Mouse (Mus musculus): ENCODE data around the gene Crhr2. TPM values are rescaled to one million over a fixed set of nuclear protein-coding genes. Genes with fewer than 3 reads are reported as not detected.

Crhr2 gene
- polyA plus RNA-seq, 1 experiment from 2014 or later, result 0.10 TPM

- Histone ChIP-seq H3K27ac (ENCODE audit: low read depth, low read length) (no peak overlapping the region), H3K9me3 (ENCODE audit: control insufficient read depth) (no peaks in the 10 kb centered on the region), H3K4me2 (replicated peaks; ENCODE audit: low read depth) (no peak overlapping the region), H3K36me3 (ENCODE audit: control insufficient read depth, insufficient read depth) (peaks cover 77% of the 10 kb centered on the region), H3K4me1 (replicated peaks; ENCODE audit: control insufficient read depth, insufficient read depth, low read length) (no peaks in the 10 kb centered on the region), H3K4me3 (ENCODE audit: low read depth, low read length) (no peak overlapping the region), H3K9ac (ENCODE audit: low read depth, low read length) (no peak overlapping the region), H3K27me3 (replicated peaks; ENCODE audit: control insufficient read depth, insufficient read depth, low read length) (no peaks in the 10 kb centered on the region)
- 78% methylated on average over 9 of the region's 9 CpGs for WGBS
- TF ChIP-seq CTCF (IDR thresholded peaks at IDR 0.05; ENCODE audit: low read depth), result no peak
- ATAC-seq, result no peak
Measured at GRCm38 (mm10) chr6:55063793-55064476, 68.9 kb downstream of the Crhr2 start.

GRCm38 (mm10) chr6:55062200-55062599 lies 70.6 kb downstream of the Crhr2 start:
- WGBS, result 79% methylated on average over 5 of the region's 5 CpGs

GRCm38 (mm10) chr6:55061328-55061727 lies 71.5 kb downstream of the Crhr2 start:
- Histone ChIP-seq H3K27ac (ENCODE audit: low read depth, low read length) (no peak overlapping the region), H3K4me1 (replicated peaks; ENCODE audit: control insufficient read depth, insufficient read depth, low read length) (no peaks in the 10 kb centered on the region), H3K9ac (ENCODE audit: low read depth, low read length) (no peak overlapping the region), H3K27me3 (replicated peaks; ENCODE audit: control insufficient read depth, insufficient read depth, low read length) (no peaks in the 10 kb centered on the region), H3K36me3 (ENCODE audit: control insufficient read depth, insufficient read depth) (peaks cover 74% of the 10 kb centered on the region), H3K9me3 (ENCODE audit: control insufficient read depth) (no peaks in the 10 kb centered on the region), H3K4me3 (ENCODE audit: low read depth, low read length) (no peak overlapping the region), H3K4me2 (replicated peaks; ENCODE audit: low read depth) (no peak overlapping the region)
- no peak for TF ChIP-seq CTCF (IDR thresholded peaks at IDR 0.05; ENCODE audit: low read depth)
- WGBS, result 90% methylated on average over 11 of the region's 11 CpGs
- ATAC-seq, result no peak

More at GRCm38 (mm10) chr6:55062200-55062599, 70.6 kb downstream of the Crhr2 start:
- Histone ChIP-seq H3K4me1 (replicated peaks; ENCODE audit: control insufficient read depth, insufficient read depth, low read length) (no peaks in the 10 kb centered on the region), H3K4me3 (ENCODE audit: low read depth, low read length) (no peak overlapping the region), H3K9ac (ENCODE audit: low read depth, low read length) (no peak overlapping the region), H3K36me3 (ENCODE audit: control insufficient read depth, insufficient read depth) (peaks cover 73% of the 10 kb centered on the region), H3K9me3 (ENCODE audit: control insufficient read depth) (no peaks in the 10 kb centered on the region), H3K27me3 (replicated peaks; ENCODE audit: control insufficient read depth, insufficient read depth, low read length) (no peaks in the 10 kb centered on the region), H3K4me2 (replicated peaks; ENCODE audit: low read depth) (no peak overlapping the region), H3K27ac (ENCODE audit: low read depth, low read length) (no peak overlapping the region)
- ATAC-seq, result no peak
- no peak for TF ChIP-seq CTCF (IDR thresholded peaks at IDR 0.05; ENCODE audit: low read depth)

- Histone ChIP-seq H3K27ac (ENCODE audit: low read depth, low read length) (no peak overlapping the region), H3K9me3 (ENCODE audit: control insufficient read depth) (no peaks in the 10 kb centered on the region), H3K4me1 (replicated peaks; ENCODE audit: control insufficient read depth, insufficient read depth, low read length) (no peaks in the 10 kb centered on the region), H3K4me3 (ENCODE audit: low read depth, low read length) (no peak overlapping the region), H3K4me2 (replicated peaks; ENCODE audit: low read depth) (no peak overlapping the region), H3K36me3 (ENCODE audit: control insufficient read depth, insufficient read depth) (peaks cover 74% of the 10 kb centered on the region), H3K9ac (ENCODE audit: low read depth, low read length) (no peak overlapping the region), H3K27me3 (replicated peaks; ENCODE audit: control insufficient read depth, insufficient read depth, low read length) (no peaks in the 10 kb centered on the region)
- WGBS, result 88% methylated on average over 7 of the region's 7 CpGs
- no peak for TF ChIP-seq CTCF (IDR thresholded peaks at IDR 0.05; ENCODE audit: low read depth)
- no peak for ATAC-seq
Measured at GRCm38 (mm10) chr6:55060241-55060825, 72.5 kb downstream of the Crhr2 start.

GRCm38 (mm10) chr6:55057427-55057826 lies 75.4 kb downstream of the Crhr2 start:
- no peak overlapping the region for H3K4me3 ChIP-seq (ENCODE audit: low read depth, low read length)
- WGBS, result 94% methylated on average over 3 of the region's 3 CpGs
- peaks cover 70% of the 10 kb centered on the region for H3K36me3 ChIP-seq (ENCODE audit: control insufficient read depth, insufficient read depth)
- no peak overlapping the region for H3K4me2 ChIP-seq (replicated peaks; ENCODE audit: low read depth)
- no peak overlapping the region for H3K9ac ChIP-seq (ENCODE audit: low read depth, low read length)
- no peaks in the 10 kb centered on the region for H3K27me3 ChIP-seq (replicated peaks; ENCODE audit: control insufficient read depth, insufficient read depth, low read length)
- no peaks in the 10 kb centered on the region for H3K4me1 ChIP-seq (replicated peaks; ENCODE audit: control insufficient read depth, insufficient read depth, low read length)
- no peaks in the 10 kb centered on the region for H3K9me3 ChIP-seq (ENCODE audit: control insufficient read depth)
- ATAC-seq, result no peak
- no peak overlapping the region for H3K27ac ChIP-seq (ENCODE audit: low read depth, low read length)
- no peak for TF ChIP-seq CTCF (IDR thresholded peaks at IDR 0.05; ENCODE audit: low read depth)

GRCm38 (mm10) chr6:55054491-55054890 lies 78.3 kb downstream of the Crhr2 start:
- H3K9ac ChIP-seq (ENCODE audit: low read depth, low read length), result no peak overlapping the region
- H3K36me3 ChIP-seq (ENCODE audit: control insufficient read depth, insufficient read depth), result peaks cover 70% of the 10 kb centered on the region
- no peak for TF ChIP-seq CTCF (IDR thresholded peaks at IDR 0.05; ENCODE audit: low read depth)
- no peaks in the 10 kb centered on the region for H3K27me3 ChIP-seq (replicated peaks; ENCODE audit: control insufficient read depth, insufficient read depth, low read length)
- no peaks in the 10 kb centered on the region for H3K4me1 ChIP-seq (replicated peaks; ENCODE audit: control insufficient read depth, insufficient read depth, low read length)
- H3K9me3 ChIP-seq (ENCODE audit: control insufficient read depth), result no peaks in the 10 kb centered on the region
- H3K4me2 ChIP-seq (replicated peaks; ENCODE audit: low read depth), result no peak overlapping the region
- no peak overlapping the region for H3K27ac ChIP-seq (ENCODE audit: low read depth, low read length)
- WGBS, result 92% methylated on average over 4 of the region's 4 CpGs
- no peak for ATAC-seq
- H3K4me3 ChIP-seq (ENCODE audit: low read depth, low read length), result no peak overlapping the region
